Mouse (Mus musculus) E14TG2a.4 (cell line): Measurements from ENCODE around the gene Cyp39a1.

ENCODE experiments used
- CTCF ChIP-seq: conservative IDR thresholded peaks from 2 replicates; pipeline ENCODE4 v1.5.1; 2014; ENCODE audit warnings: low read length
- POU5F1 ChIP-seq: IDR thresholded peaks from 2 replicates; pipeline ENCODE4 v1.6.1; 2014; ENCODE audit warnings: low read length, borderline replicate concordance

DNA sequence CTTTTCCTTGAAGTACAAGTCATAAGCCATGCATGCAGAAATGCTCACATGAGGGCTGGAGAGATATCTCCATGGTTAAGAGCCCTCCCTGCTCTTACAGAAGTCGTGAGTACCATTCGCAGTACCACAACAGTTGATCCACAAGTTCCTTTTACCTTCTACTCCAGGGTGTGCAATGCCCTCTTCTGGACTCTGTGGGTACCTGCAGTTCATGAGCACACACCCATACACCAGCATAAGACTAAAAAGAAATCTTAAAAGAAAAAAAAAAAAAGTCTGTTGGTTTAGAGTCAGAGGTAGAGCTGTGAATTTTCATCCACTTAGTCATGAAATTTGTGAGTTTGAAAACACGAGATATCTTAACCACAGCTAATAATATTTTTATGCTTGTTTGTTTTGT lies 39.5 kb downstream of the Cyp39a1 start:
- TF ChIP-seq CTCF (peak; percentile 43), POU5F1 (no peak)
